Mouse (Mus musculus) myocyte (in vitro differentiated cells): ENCODE results near the gene Brpf1.

ENCODE experiments used
- CEBPB ChIP-seq: IDR thresholded peaks from 2 replicates; pipeline ENCODE4 v1.6.1; 2011; ENCODE audit warnings: mild to moderate bottlenecking, moderate library complexity; ENCODE audit not compliant: poor library complexity, insufficient read depth, severe bottlenecking
- E2F4 ChIP-seq: IDR thresholded peaks from one replicate; pipeline ENCODE4 v1.6.1; 2011; ENCODE audit warnings: mild to moderate bottlenecking, control low read depth, moderate library complexity; ENCODE audit not compliant: insufficient read depth
- MAX ChIP-seq: IDR thresholded peaks from one replicate; pipeline ENCODE4 v1.6.1; 2011; ENCODE audit warnings: low read depth, mild to moderate bottlenecking, control low read depth
- MYOD1 ChIP-seq, 3 experiments: IDR thresholded peaks; one replicate each; pipeline ENCODE4 v1.6.1; 2011; ENCODE audit warnings: control low read depth in 2 of 3, low read depth in 2 of 3, mild to moderate bottlenecking in 2 of 3, moderate library complexity in 1 of 3; ENCODE audit not compliant: insufficient read length in 2 of 3, control insufficient read depth in 1 of 3
- MYOG ChIP-seq, 3 experiments: IDR thresholded peaks; one replicate each; pipeline ENCODE4 v1.6.1; 2011; ENCODE audit warnings: control low read depth in 2 of 3, low read depth in 2 of 3, mild to moderate bottlenecking in 2 of 3; ENCODE audit not compliant: insufficient read length in 2 of 3, control insufficient read depth in 1 of 3, insufficient read depth in 1 of 3
- POLR2A ChIP-seq: IDR thresholded peaks from one replicate; pipeline ENCODE4 v1.6.1; 2011; ENCODE audit warnings: low read depth, mild to moderate bottlenecking, control low read depth, moderate library complexity; ENCODE audit not compliant: insufficient read length
- POLR2AphosphoS2 ChIP-seq: IDR thresholded peaks from one replicate; pipeline ENCODE4 v1.6.1; 2011; ENCODE audit warnings: low read depth, control low read depth; ENCODE audit not compliant: insufficient read length
- REST ChIP-seq: IDR thresholded peaks from one replicate; pipeline ENCODE4 v1.6.1; 2011; ENCODE audit warnings: mild to moderate bottlenecking, control low read depth, moderate library complexity; ENCODE audit not compliant: insufficient read depth, insufficient read length
- SRF ChIP-seq: IDR thresholded peaks from one replicate; pipeline ENCODE4 v1.6.1; 2011; ENCODE audit warnings: low read depth; ENCODE audit not compliant: control insufficient read depth, insufficient read length
- TCF12 ChIP-seq: IDR thresholded peaks from one replicate; pipeline ENCODE4 v1.6.1; 2011; ENCODE audit warnings: mild to moderate bottlenecking, control low read depth; ENCODE audit not compliant: poor library complexity, insufficient read depth, severe bottlenecking
- TCF3 ChIP-seq: IDR thresholded peaks from one replicate; pipeline ENCODE4 v1.6.1; 2011; ENCODE audit warnings: low read depth, control low read depth; ENCODE audit not compliant: insufficient read length
- USF1 ChIP-seq: IDR thresholded peaks from one replicate; pipeline ENCODE4 v1.6.1; 2011; ENCODE audit warnings: low read depth, mild to moderate bottlenecking, control low read depth, moderate library complexity

- TF ChIP-seq POLR2A (no peak), E2F4 (no peak), USF1 (no peak), CEBPB (no peak), MYOG (IDR thresholded peaks at IDR 0.05; ENCODE audit: control insufficient read depth in 1 of 3, insufficient read depth in 1 of 3, insufficient read length in 2 of 3, low read depth in 2 of 3) (no peak), TCF3 (no peak), TCF12 (no peak), MAX (no peak), POLR2AphosphoS2 (peak; percentile 21), MYOD1 (IDR thresholded peaks at IDR 0.05; ENCODE audit: control insufficient read depth in 1 of 3, insufficient read length in 2 of 3, low read depth in 2 of 3) (no peak), SRF (no peak), REST (no peak)
Measured at GRCm38 (mm10) chr6:113281676-113282075, 25.3 kb upstream of the Brpf1 start.
